Mouse (Mus musculus) neural tube, embryonic 13.5 days (tissue): ENCODE measurements around the gene Abcd1. TPM values are rescaled to one million over a fixed set of nuclear protein-coding genes. Genes with fewer than 3 reads are reported as not detected.

Experiments
- polyA plus RNA-seq: library from polyadenylated mRNA; unstranded; fragments of >200 nt; fragmentation: Nextera tagmentation; extraction: Ambion mirVana; gene quantifications from 2 replicates; pipeline ENCODE4 v1.2.1, GENCODE M21; 2015

Abcd1 gene
- polyA plus RNA-seq, 1 experiment from 2014 or later: 11.1 TPM

Other genes with a start within 250 kb of the Abcd1 start
- 32.8 and 35.2 TPM in 2 replicates for gene Bgn, start 233.0 kb upstream of the Abcd1 start, polyA plus RNA-seq
- 3.2 and 3.7 TPM in 2 replicates for gene Atp2b3, start 213.5 kb upstream of the Abcd1 start, polyA plus RNA-seq
- gene Dusp9, start 77.2 kb upstream of the Abcd1 start, polyA plus RNA-seq: 1.1 and 1.6 TPM in 2 replicates
- 86.2 and 94.4 TPM in 2 replicates for gene Pnck, start 56.5 kb upstream of the Abcd1 start, polyA plus RNA-seq
- gene Slc6a8, start 43.4 kb upstream of the Abcd1 start, polyA plus RNA-seq: 7.7 and 7.8 TPM in 2 replicates
- gene Bcap31, start 422 bp upstream of the Abcd1 start, polyA plus RNA-seq: 147 and 150 TPM in 2 replicates
- 0.50 and 0.73 TPM in 2 replicates for gene Plxnb3, start 40.5 kb downstream of the Abcd1 start, polyA plus RNA-seq
- gene Srpk3, start 57.8 kb downstream of the Abcd1 start, polyA plus RNA-seq: 2.6 and 5.1 TPM in 2 replicates
- gene Idh3g, start 70.3 kb downstream of the Abcd1 start, polyA plus RNA-seq: 226 and 232 TPM in 2 replicates
- gene Ssr4, start 70.4 kb downstream of the Abcd1 start, polyA plus RNA-seq: 144 and 160 TPM in 2 replicates
- gene Pdzd4, start 108.4 kb downstream of the Abcd1 start, polyA plus RNA-seq: 2.6 and 3.2 TPM in 2 replicates
- 0.14 and 0.15 TPM in 2 replicates for gene Avpr2, start 175.5 kb downstream of the Abcd1 start, polyA plus RNA-seq
- 97.6 and 98.7 TPM in 2 replicates for gene L1cam, start 179.5 kb downstream of the Abcd1 start, polyA plus RNA-seq
- gene Arhgap4, start 205.3 kb downstream of the Abcd1 start, polyA plus RNA-seq: 2.8 and 3.2 TPM in 2 replicates
- gene Naa10, start 205.3 kb downstream of the Abcd1 start, polyA plus RNA-seq: 97.3 and 112 TPM in 2 replicates
- 13.2 and 14.3 TPM in 2 replicates for gene Renbp, start 214.3 kb downstream of the Abcd1 start, polyA plus RNA-seq
- 44.4 and 48.9 TPM in 2 replicates for gene Hcfc1, start 249.8 kb downstream of the Abcd1 start, polyA plus RNA-seq